Mouse (Mus musculus) kidney, postnatal 0 days (tissue): ENCODE measurements around the gene Hist1h4d. TPM values are rescaled to one million over a fixed set of nuclear protein-coding genes. Genes with fewer than 3 reads are reported as not detected.
"Not testable (repeated sequence)": the region's sequence is repeated elsewhere in the genome, so short reads cannot be mapped to it uniquely, and the experiment has no call there.

ENCODE experiments used
- ATAC-seq: fragments of 200-750 bp; cut with Nextera tagmentation; replicated peaks from 2 replicates; pipeline ENCODE4 v1.8.0; 2017; ENCODE audit warnings: low read depth, moderate number of reproducible peaks, moderate TSS enrichment, moderate library complexity; ENCODE audit not compliant: low FRiP score
- DNase-seq: peaks from one replicate; pipeline ENCODE4 v3.0.0-alpha.2; 2016; ENCODE audit warnings: low spot score
- H3K27ac ChIP-seq: fragments of 300-500 bp; sonication (generic); 2 replicates; pipeline ENCODE4 v1.5.1; 2014; ENCODE audit warnings: mild to moderate bottlenecking
- H3K27me3 ChIP-seq: fragments of 300-500 bp; sonication (generic); 2 replicates; pipeline ENCODE4 v1.6.1; 2014; ENCODE audit warnings: low read length, mixed read lengths; ENCODE audit not compliant: insufficient read depth
- H3K36me3 ChIP-seq: fragments of 300-500 bp; sonication (generic); 2 replicates; pipeline ENCODE4 v1.6.1; 2014; ENCODE audit warnings: low read length, mixed read lengths; ENCODE audit not compliant: insufficient read depth
- H3K4me1 ChIP-seq: fragments of 300-500 bp; sonication (generic); replicated peaks from 2 replicates; pipeline ENCODE4 v1.6.1; 2014; ENCODE audit warnings: antibody characterized with exemption, low read length, mixed read lengths; ENCODE audit not compliant: insufficient read depth
- H3K4me2 ChIP-seq: fragments of 300-500 bp; sonication (generic); 2 replicates; pipeline ENCODE4 v1.6.1; 2014; ENCODE audit warnings: mild to moderate bottlenecking, low read length, moderate library complexity, mixed read lengths
- H3K4me3 ChIP-seq: fragments of 300-500 bp; sonication (generic); replicated peaks from 2 replicates; pipeline ENCODE4 v1.5.1; 2014; ENCODE audit warnings: low read depth, low read length
- H3K9ac ChIP-seq: fragments of 300-500 bp; sonication (generic); 2 replicates; pipeline ENCODE4 v1.6.1; 2014; ENCODE audit warnings: low read depth, low read length
- H3K9me3 ChIP-seq: fragments of 300-500 bp; sonication (generic); replicated peaks from 2 replicates; pipeline ENCODE4 v1.6.1; 2016; ENCODE audit warnings: low read length, inconsistent platforms, mixed read lengths
- CTCF ChIP-seq: IDR thresholded peaks from 2 replicates; pipeline ENCODE4 v1.5.1; 2016; ENCODE audit warnings: antibody characterized with exemption, low read depth, mild to moderate bottlenecking, moderate library complexity
- WGBS: fragments of 180-500 bp; shearing (Covaris S2); extraction: QIAGEN DNeasy Blood & Tissue Kit; methylation state at CpG from one replicate; pipeline ENCODE4 v1.1.7; 2014; 5-methylcytosine and 5-hydroxymethylcytosine counted together
- polyA plus RNA-seq: library from polyadenylated mRNA; unstranded; fragments of >200 nt; fragmentation: Nextera tagmentation; extraction: Ambion mirVana; gene quantifications from 2 replicates; pipeline ENCODE4 v1.2.1, GENCODE M21; 2015

Gene Hist1h4d
- polyA plus RNA-seq, 1 experiment from 2014 or later: 77.0 TPM

DNA sequence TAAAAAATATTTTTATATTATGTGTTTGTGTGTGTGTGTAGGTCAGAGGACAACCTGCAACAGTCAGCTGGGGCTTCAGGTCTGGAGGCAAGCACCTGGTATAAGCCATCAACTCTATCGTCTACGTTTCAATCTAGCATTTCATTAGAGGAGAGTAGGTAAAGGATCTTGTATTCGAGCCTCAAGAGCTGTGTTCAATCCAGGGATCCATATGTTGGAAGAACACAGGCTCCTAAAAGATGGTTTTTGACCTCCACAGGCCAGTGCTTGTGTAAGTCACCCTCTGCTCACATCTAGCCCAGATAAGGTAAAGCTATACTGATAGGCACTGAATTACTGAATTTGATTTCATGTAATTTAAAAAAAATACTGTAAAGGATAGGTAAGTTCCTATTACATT lies 24.5 kb upstream of the Hist1h4d start:
- TF ChIP-seq CTCF: no peak
- Histone ChIP-seq H3K36me3 (no peaks in the 10 kb centered on the region), H3K9ac (no peak overlapping the region), H3K4me2 (peak overlapping the region; percentile 95), H3K27me3 (no peaks in the 10 kb centered on the region), H3K4me1 (no peaks in the 10 kb centered on the region), H3K4me3 (no peak overlapping the region), H3K9me3 (no peaks in the 10 kb centered on the region), H3K27ac (no peak overlapping the region)
- ATAC-seq (no peak), DNase-seq (no peak)
- 62% methylated on average over 3 of the region's 3 CpGs for WGBS

GRCm38 (mm10) chr13:23560699-23561098 lies 20.7 kb upstream of the Hist1h4d start:
- not testable (repeated sequence) for H3K27me3 ChIP-seq, H3K27ac ChIP-seq, H3K4me1 ChIP-seq, DNase-seq, H3K9me3 ChIP-seq, H3K9ac ChIP-seq, H3K4me3 ChIP-seq, H3K36me3 ChIP-seq, ATAC-seq
- H3K4me2 ChIP-seq: 0 out of 2 replicates have a peak overlapping the region, but pooled peaks have one; percentile 13
- WGBS: 9% methylated on average over 2 of the region's 2 CpGs

- peak overlapping the region; percentile 76 for H3K4me2 ChIP-seq
- ATAC-seq, H3K9me3 ChIP-seq, H3K27me3 ChIP-seq, H3K36me3 ChIP-seq, DNase-seq, H3K4me1 ChIP-seq: not testable (repeated sequence)
- peak overlapping the region; percentile 25 for H3K4me3 ChIP-seq
- peak overlapping the region; percentile 61; the same call in 1 of the 2 replicates for H3K9ac ChIP-seq
- 0% methylated on average over 2 of the region's 5 CpGs for WGBS
- peak overlapping the region; percentile 96 for H3K27ac ChIP-seq
Measured at GRCm38 (mm10) chr13:23561531-23561882, 19.9 kb upstream of the Hist1h4d start.

GRCm38 (mm10) chr13:23561883-23562659 lies 19.3 kb upstream of the Hist1h4d start, which contains the start of gene Hist1h3e:
TSS of gene Hist1h3e (minus strand) at chr13:23562369.
- under 1% methylated on average over 42 of the region's 67 CpGs for WGBS

DNA sequence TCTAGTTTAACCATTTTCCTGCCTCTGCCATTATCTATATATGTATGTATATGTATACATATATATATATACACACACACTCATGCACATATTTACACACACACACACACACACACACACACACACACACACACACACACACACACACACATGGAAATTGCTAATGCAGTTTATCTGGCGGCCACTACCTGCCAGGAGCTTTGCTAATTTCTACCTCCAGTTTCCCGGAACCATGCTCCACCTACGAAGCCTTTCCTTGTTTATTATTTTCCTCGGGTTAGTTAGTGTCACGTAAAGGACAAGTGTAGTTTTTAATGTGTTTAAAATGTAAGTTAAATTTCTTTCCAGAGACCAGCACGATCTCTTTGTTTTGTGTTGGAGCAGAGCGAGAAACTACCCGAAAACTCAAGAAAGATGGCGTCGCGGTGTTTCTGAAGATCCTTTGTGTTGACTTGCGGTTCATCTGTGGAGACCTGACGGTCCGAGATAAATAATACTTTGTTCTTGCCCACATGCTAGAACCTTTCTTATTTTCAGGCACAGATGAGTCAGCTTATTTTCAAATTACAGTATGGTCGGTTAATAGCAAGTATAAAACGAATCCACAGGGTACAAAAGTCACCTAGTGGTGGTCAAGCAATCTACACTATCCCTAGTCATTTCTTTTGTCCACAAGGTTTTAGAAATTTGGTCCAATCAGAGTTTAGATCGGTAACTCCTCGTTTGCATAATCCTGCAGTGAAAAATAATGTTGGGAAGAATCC lies 18.5 kb upstream of the Hist1h4d start:
- Histone ChIP-seq H3K36me3 (no peaks in the 10 kb centered on the region), H3K4me3 (peak overlapping the region; percentile 25), H3K4me2 (peak overlapping the region; percentile 76), H3K27ac (peak overlapping the region; percentile 96), H3K27me3 (no peaks in the 10 kb centered on the region), H3K4me1 (no peaks in the 10 kb centered on the region), H3K9ac (peak overlapping the region; percentile 57), H3K9me3 (no peaks in the 10 kb centered on the region)
- WGBS: 3% methylated on average over 18 of the region's 18 CpGs
- DNase-seq (peak; percentile 98), ATAC-seq (peak; percentile 58)
- TF ChIP-seq CTCF: peak; percentile 71

More at GRCm38 (mm10) chr13:23561883-23562659, 19.3 kb upstream of the Hist1h4d start, which contains the start of gene Hist1h3e:
- DNase-seq (peak; percentile 99), ATAC-seq (peak; percentile 91)
- not testable (repeated sequence) for H3K36me3 ChIP-seq, H3K4me1 ChIP-seq, H3K9me3 ChIP-seq, H3K27me3 ChIP-seq
- Histone ChIP-seq H3K4me2 (peak within 1 kb of the TSS; percentile 76), H3K4me3 (peak within 1 kb of the TSS; percentile 25), H3K27ac (peak within 1 kb of the TSS; percentile 96), H3K9ac (peak within 1 kb of the TSS; percentile 61)

DNA sequence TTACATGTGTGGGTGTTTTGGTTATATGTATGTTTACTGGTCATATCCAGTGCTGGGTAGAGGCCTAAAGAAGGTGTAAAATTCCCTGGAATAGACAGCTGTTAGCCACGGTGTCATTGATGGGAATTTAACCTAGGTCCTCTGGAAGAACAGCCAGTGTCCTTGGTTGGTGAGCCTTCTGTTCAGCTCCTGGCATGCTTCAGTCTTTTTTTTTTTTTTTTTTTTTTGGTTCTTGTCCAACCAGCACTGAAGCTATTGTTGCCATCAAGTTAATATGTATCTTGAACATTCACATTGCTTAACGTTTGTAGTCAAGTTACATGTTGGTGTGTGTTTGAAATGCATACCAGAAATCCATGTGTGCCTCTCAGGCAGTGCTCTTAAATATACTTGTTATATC lies 16.9 kb upstream of the Hist1h4d start:
- WGBS: 77% methylated on average over 2 of the region's 2 CpGs
- no peak for ATAC-seq
- H3K4me2 ChIP-seq: no peak overlapping the region
- H3K27me3 ChIP-seq: no peaks in the 10 kb centered on the region
- DNase-seq: no peak
- H3K9ac ChIP-seq: no peak overlapping the region
- no peak overlapping the region for H3K4me3 ChIP-seq
- no peak for TF ChIP-seq CTCF
- no peaks in the 10 kb centered on the region for H3K4me1 ChIP-seq
- no peaks in the 10 kb centered on the region for H3K36me3 ChIP-seq
- H3K9me3 ChIP-seq: no peaks in the 10 kb centered on the region
- no peak overlapping the region for H3K27ac ChIP-seq

- peak; percentile 8; the same call in 1 of the 2 replicates for ATAC-seq
- Histone ChIP-seq H3K27ac (peak overlapping the region; percentile 95), H3K9ac (peak overlapping the region; percentile 55; the same call in 1 of the 2 replicates), H3K4me2 (peak overlapping the region; percentile 64), H3K4me3 (peak overlapping the region; percentile 48)
- WGBS: 2% methylated on average over 21 of the region's 41 CpGs
- not testable (repeated sequence) for H3K9me3 ChIP-seq, H3K27me3 ChIP-seq, H3K4me1 ChIP-seq, DNase-seq, H3K36me3 ChIP-seq
Measured at GRCm38 (mm10) chr13:23570261-23571021, 11.0 kb upstream of the Hist1h4d start.
